Mouse (Mus musculus) megakaryocyte, embryonic 14.5 days (primary cell): ENCODE results near the gene Tmem253.

ENCODE experiments used
- FLI1 ChIP-seq: IDR thresholded peaks from 2 replicates; pipeline ENCODE4 v1.6.1; 2012; ENCODE audit warnings: low read length, inconsistent platforms, mixed read lengths
- GATA1 ChIP-seq: IDR thresholded peaks from 3 replicates; pipeline ENCODE4 v1.6.1; 2012; ENCODE audit warnings: mixed read lengths, low read length, inconsistent platforms, borderline replicate concordance

DNA sequence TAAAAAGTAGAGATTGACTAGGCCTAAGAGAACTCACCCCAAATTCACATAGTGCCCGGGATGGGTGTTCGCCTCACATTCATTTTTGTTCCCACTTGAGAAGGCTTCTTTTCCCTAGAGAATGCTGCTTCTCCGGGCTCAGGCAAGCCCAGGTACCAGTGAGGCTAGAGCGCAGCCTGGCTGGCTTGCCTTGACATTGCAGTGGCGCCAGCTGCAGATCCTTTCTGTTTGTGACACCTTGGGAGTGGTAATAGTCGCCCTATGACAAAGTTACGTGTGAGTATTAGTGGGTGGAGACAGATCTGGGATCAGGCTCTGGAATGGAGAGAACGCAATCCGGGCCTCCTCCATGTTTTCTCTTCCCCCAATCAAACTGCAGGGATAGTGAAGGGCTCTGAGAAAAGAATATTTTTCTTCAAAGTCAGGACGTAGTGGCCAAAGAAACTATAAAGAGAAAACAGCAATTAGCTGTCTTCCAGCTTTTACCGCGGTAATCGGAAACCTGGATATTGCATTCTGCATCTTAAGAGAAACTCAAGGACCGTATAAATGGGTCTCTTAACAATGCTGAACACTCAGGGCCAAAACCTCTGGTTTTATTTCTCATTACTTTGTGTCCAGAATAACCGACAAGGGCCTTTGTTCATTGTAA lies 5.2 kb downstream of the Tmem253 start, which contains the start of gene Zfp219:
- TF ChIP-seq GATA1, result no peak
- no peak for TF ChIP-seq FLI1
